Mouse (Mus musculus) hindbrain, postnatal 0 days (tissue): ENCODE measurements at regions not wholly inside any gene's neighbourhood (a gene's known extent, or its start where the extent isn't known, plus 50 kb on each side); places are given as distances from the start of the nearest gene placed in this dataset.

Source experiments
- ATAC-seq: fragments of 200-750 bp; cut with Nextera tagmentation; 2 replicates; pipeline ENCODE4 v1.8.0; 2017; ENCODE audit warnings: mild to moderate bottlenecking, moderate TSS enrichment, moderate library complexity
- DNase-seq: peaks from one replicate; pipeline ENCODE4 v3.0.0-alpha.2; 2015; ENCODE audit warnings: low spot score
- H3K27ac ChIP-seq: fragments of 300-500 bp; sonication (generic); 2 replicates; pipeline ENCODE4 v1.5.1; 2014; ENCODE audit warnings: mild to moderate bottlenecking
- H3K27me3 ChIP-seq: fragments of 300-500 bp; sonication (generic); 2 replicates; pipeline ENCODE4 v1.6.1; 2014; ENCODE audit warnings: low read length, mixed read lengths; ENCODE audit not compliant: insufficient read depth
- H3K36me3 ChIP-seq: fragments of 300-500 bp; sonication (generic); 2 replicates; pipeline ENCODE4 v1.6.1; 2014; ENCODE audit warnings: low read length, mixed read lengths; ENCODE audit not compliant: insufficient read depth
- H3K4me1 ChIP-seq: fragments of 300-500 bp; sonication (generic); 2 replicates; pipeline ENCODE4 v1.6.1; 2014; ENCODE audit warnings: antibody characterized with exemption, low read length, mixed read lengths; ENCODE audit not compliant: insufficient read depth
- H3K4me2 ChIP-seq: fragments of 300-500 bp; sonication (generic); 2 replicates; pipeline ENCODE4 v1.6.1; 2014; ENCODE audit warnings: low read depth, mild to moderate bottlenecking, low read length, moderate library complexity, mixed read lengths
- H3K4me3 ChIP-seq: fragments of 300-500 bp; sonication (generic); 2 replicates; pipeline ENCODE4 v1.5.1; 2014; ENCODE audit warnings: low read length
- H3K9ac ChIP-seq: fragments of 300-500 bp; sonication (generic); replicated peaks from 2 replicates; pipeline ENCODE4 v1.6.1; 2014; ENCODE audit warnings: mild to moderate bottlenecking, low read length, moderate library complexity, mixed read lengths
- H3K9me3 ChIP-seq: fragments of 300-500 bp; sonication (generic); 2 replicates; pipeline ENCODE4 v1.6.1; 2016; ENCODE audit warnings: low read length, mixed read lengths
- CTCF ChIP-seq: IDR thresholded peaks from 2 replicates; pipeline ENCODE4 v1.5.1; 2016; ENCODE audit warnings: antibody characterized with exemption, control low read depth, low read depth
- WGBS: fragments of 180-500 bp; shearing (Covaris S2); extraction: QIAGEN DNeasy Blood & Tissue Kit; methylation state at CpG from one replicate; pipeline ENCODE4 v1.1.7; 2014; 5-methylcytosine and 5-hydroxymethylcytosine counted together

- no peak for TF ChIP-seq CTCF
- Histone ChIP-seq H3K27ac (no peak overlapping the region), H3K27me3 (no peaks in the 10 kb centered on the region), H3K36me3 (no peaks in the 10 kb centered on the region), H3K9me3 (no peaks in the 10 kb centered on the region), H3K4me1 (no peaks in the 10 kb centered on the region), H3K4me3 (no peak overlapping the region), H3K4me2 (no peak overlapping the region), H3K9ac (no peak overlapping the region)
- ATAC-seq: no peak
- no peak for DNase-seq
- 96% methylated on average over 3 of the region's 3 CpGs for WGBS
These were observed 125.6 kb upstream of the Parp11 start for GRCm38 (mm10) chr6:127321031-127321430.

- DNase-seq: no peak
- H3K4me2 ChIP-seq: no peak overlapping the region
- no peaks in the 10 kb centered on the region for H3K27me3 ChIP-seq
- WGBS: 82% methylated on average over 7 of the region's 7 CpGs
- H3K4me1 ChIP-seq: no peaks in the 10 kb centered on the region
- ATAC-seq: no peak
- H3K9me3 ChIP-seq: no peaks in the 10 kb centered on the region
- no peaks in the 10 kb centered on the region for H3K36me3 ChIP-seq
- no peak for TF ChIP-seq CTCF
- H3K9ac ChIP-seq: no peak overlapping the region
- no peak overlapping the region for H3K4me3 ChIP-seq
- H3K27ac ChIP-seq: no peak overlapping the region
These were observed 124.2 kb upstream of the Parp11 start for GRCm38 (mm10) chr6:127322398-127322797.

GRCm38 (mm10) chr6:127324984-127325383 is 121.7 kb upstream of the Parp11 start:
- Histone ChIP-seq H3K27ac (no peak overlapping the region), H3K27me3 (no peaks in the 10 kb centered on the region), H3K36me3 (no peaks in the 10 kb centered on the region), H3K9ac (no peak overlapping the region), H3K4me2 (no peak overlapping the region), H3K4me3 (no peak overlapping the region), H3K4me1 (peaks cover 6% of the 10 kb centered on the region), H3K9me3 (no peaks in the 10 kb centered on the region)
- ATAC-seq: no peak
- WGBS: 37% methylated on average over 5 of the region's 5 CpGs
- DNase-seq: peak; percentile 85
- peak; percentile 77 for TF ChIP-seq CTCF

GRCm38 (mm10) chr6:127325596-127326332 is 120.9 kb upstream of the Parp11 start:
- no peak for TF ChIP-seq CTCF
- Histone ChIP-seq H3K27ac (no peak overlapping the region), H3K4me3 (no peak overlapping the region), H3K36me3 (no peaks in the 10 kb centered on the region), H3K4me2 (no peak overlapping the region), H3K9me3 (no peaks in the 10 kb centered on the region), H3K9ac (no peak overlapping the region), H3K27me3 (no peaks in the 10 kb centered on the region), H3K4me1 (peaks cover 13% of the 10 kb centered on the region)
- no peak for ATAC-seq
- no peak for DNase-seq
- WGBS: 78% methylated on average over 7 of the region's 7 CpGs

- Histone ChIP-seq H3K27me3 (no peaks in the 10 kb centered on the region), H3K36me3 (no peaks in the 10 kb centered on the region), H3K9ac (no peak overlapping the region), H3K9me3 (no peaks in the 10 kb centered on the region), H3K4me3 (no peak overlapping the region), H3K4me1 (peaks cover 13% of the 10 kb centered on the region), H3K27ac (no peak overlapping the region), H3K4me2 (no peak overlapping the region)
- no peak for TF ChIP-seq CTCF
- DNase-seq: no peak
- WGBS: 93% methylated on average over 6 of the region's 6 CpGs
- no peak for ATAC-seq
These were observed 120.3 kb upstream of the Parp11 start for GRCm38 (mm10) chr6:127326333-127326729.

GRCm38 (mm10) chr6:127329191-127330014 is 117.2 kb upstream of the Parp11 start:
- H3K4me3 ChIP-seq: peak overlapping the region; percentile 44
- peak overlapping the region; percentile 58; the same call in 1 of the 2 replicates for H3K9ac ChIP-seq
- peak overlapping the region; percentile 70; the same call in 1 of the 2 replicates for H3K27ac ChIP-seq
- no peaks in the 10 kb centered on the region for H3K9me3 ChIP-seq
- H3K4me1 ChIP-seq: peaks cover 13% of the 10 kb centered on the region
- H3K27me3 ChIP-seq: no peaks in the 10 kb centered on the region
- TF ChIP-seq CTCF: no peak
- DNase-seq (peak; percentile 44), ATAC-seq (peak; percentile 13; the same call in 1 of the 2 replicates)
- H3K4me2 ChIP-seq: peak overlapping the region; percentile 78
- no peaks in the 10 kb centered on the region for H3K36me3 ChIP-seq
- 17% methylated on average over 20 of the region's 20 CpGs for whole genome bisulfite sequencing
